Mouse (Mus musculus) layer of hippocampus, adult 9-11 months (tissue): ENCODE data around the gene Atp6v0b.
A peak's percentile ranks its signal among the peaks of the same experiment; 100 is the strongest.

Experiments
- DNase-seq: peaks from one replicate; pipeline ENCODE4 v3.0.0; 2022

The Atp6v0b gene

DNA sequence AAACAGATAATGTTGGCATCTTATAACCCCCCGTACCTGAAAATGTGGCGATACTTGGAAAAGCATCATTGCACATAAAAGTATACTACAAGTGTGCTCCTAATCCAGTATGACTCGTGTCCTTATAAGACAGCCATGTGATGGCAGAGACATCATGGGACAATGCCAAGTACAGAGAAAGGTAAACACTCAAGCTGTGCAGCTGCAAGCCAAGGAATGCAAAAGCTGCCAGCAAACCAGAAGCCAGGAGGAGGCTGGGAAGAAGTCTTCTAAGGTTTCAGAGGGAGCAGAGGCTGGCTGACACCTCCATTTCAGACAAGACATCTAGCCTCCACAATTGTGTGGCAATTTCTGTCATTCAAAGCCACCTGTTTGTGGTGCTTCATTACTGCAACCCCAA is 19.1 kb upstream of the Atp6v0b start:
- DNase-seq, result no peak

- no peak for DNase-seq
These were observed 17.6 kb upstream of the Atp6v0b start for GRCm38 (mm10) chr4:117904761-117905160.

DNA sequence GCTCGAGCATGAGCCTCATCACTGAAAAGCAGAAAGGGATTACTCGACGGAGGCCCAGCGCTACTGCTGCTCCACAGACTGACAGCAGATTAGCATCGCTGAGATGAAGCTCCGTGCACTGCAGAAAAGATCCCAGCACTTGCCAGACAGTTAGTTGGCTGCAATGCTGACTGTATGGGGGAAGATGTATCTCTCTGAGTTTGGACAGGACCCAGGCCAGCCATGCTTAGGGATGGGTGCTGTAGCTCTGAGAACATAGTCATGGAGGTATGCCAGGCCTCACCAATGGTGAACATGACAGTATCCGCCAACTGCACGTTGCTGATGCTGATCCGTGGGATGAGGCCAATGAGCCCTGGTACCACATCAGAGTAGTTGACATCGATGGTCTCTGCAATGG is 17.0 kb upstream of the Atp6v0b start:
- DNase-seq, result peak; percentile 79

DNA sequence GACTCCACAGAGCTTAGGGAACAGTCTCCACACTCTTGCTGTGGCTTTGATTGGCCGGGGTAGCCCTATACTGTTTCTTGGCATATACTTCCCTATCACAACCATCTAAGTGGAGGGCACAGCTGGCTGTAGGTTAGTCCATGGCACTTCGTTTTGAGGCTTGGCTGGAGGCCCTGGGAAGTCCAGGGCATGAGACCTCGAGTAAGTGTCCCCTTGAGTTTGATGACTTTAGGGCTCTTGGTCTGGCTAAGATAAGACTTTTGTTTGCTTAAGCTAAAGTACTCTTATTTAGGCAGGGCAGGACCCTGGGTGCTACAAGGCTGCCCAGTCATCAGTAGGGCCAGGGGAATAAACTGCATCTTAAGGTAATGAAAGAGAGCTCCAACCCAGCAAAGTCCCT is 11.0 kb upstream of the Atp6v0b start:
- no peak for DNase-seq

DNA sequence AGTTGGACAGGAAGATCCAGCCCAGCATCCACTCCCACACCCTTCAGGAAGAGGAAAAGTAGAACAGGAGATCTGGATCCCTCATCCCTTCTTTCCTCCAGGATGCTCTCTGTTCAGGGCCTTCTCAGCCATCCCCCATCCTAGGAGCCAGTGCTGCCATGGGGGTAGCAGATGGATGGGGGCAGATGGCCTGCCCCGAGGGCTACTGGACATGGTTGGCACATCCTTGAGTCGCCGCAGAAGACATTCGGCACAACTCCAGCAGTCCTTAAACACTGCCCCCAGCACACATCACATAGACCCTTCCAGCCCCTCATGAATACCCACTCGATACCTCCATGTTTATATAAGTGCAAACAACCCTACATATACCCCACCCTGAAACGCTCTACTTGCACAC is 8.9 kb upstream of the Atp6v0b start:
- DNase-seq, result no peak

- no peak for DNase-seq
These were observed 8.2 kb upstream of the Atp6v0b start for GRCm38 (mm10) chr4:117895339-117895738.

- DNase-seq, result no peak
These were observed 7.5 kb upstream of the Atp6v0b start for GRCm38 (mm10) chr4:117894601-117895000.

GRCm38 (mm10) chr4:117893376-117893775 is 6.2 kb upstream of the Atp6v0b start:
- no peak for DNase-seq

GRCm38 (mm10) chr4:117891738-117892161 is 4.6 kb upstream of the Atp6v0b start, which contains the start of gene Dph2:
TSS of gene Dph2 (minus strand) at chr4:117892032.
- peak; percentile 91 for DNase-seq

- DNase-seq, result no peak
These were observed 3.6 kb upstream of the Atp6v0b start for GRCm38 (mm10) chr4:117890750-117891149.

DNA sequence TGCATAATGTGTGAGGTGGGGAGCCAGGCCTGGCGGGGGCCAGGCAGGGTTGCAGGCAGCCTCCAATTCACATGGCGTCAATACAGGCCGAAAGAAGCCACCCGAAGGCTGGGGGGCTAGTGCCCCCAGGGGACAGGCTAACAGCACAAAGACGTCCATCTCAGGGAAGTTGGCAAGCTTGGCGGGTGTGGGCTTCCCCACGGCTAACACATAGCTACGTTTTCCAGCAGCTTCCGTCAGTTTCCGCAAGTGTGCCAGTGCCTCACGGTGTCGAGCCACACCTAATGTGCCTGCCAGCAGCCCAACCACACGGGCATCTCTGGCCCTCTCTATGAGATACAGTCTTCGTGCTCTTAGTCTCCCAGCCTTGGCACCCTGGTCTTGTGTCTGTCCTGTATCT is 2.9 kb upstream of the Atp6v0b start:
- no peak for DNase-seq

DNA sequence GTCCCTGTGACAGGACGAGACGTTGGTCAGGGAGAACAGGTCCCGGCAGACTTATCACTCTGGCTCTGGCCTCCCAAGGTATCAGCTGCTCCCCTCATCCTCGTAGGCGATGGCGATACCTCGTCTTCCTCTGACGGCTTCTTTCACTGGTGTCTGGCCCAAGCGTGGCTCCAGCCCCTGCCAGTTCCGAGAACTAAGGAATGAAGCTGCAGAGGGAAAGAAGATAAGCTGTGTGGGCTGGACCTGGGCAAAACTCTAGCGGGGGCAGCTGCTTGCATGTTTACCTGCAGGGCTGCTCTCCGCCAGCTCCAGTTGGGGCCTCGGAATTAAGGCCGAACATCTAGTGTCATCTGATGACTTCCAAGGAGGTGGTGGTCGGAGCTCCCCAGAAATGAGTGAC is 2.3 kb upstream of the Atp6v0b start:
- no peak for DNase-seq

- DNase-seq, result no peak
These were observed 787 bp upstream of the Atp6v0b start for GRCm38 (mm10) chr4:117887920-117888319.

DNA sequence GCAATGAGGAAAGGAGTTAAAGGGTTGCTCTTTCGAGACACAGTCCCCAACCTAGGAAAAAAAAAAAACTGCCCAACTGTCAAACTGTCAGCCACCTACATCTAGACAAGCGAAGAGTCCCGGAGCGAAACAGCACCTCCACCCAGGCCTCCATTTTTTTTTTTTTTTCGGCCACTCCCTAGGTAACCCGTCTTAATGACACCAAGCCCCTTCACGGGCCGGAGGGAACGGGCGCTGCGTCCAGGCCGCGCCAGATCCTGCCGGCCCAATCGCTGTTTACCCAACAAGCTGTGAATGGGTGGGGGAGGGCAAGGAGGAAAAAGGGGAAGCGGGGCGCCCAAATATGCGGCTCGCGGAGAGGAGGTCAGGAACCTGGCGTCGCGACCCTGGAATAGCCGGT is 489 bp downstream of the Atp6v0b start:
- DNase-seq, result no peak

DNA sequence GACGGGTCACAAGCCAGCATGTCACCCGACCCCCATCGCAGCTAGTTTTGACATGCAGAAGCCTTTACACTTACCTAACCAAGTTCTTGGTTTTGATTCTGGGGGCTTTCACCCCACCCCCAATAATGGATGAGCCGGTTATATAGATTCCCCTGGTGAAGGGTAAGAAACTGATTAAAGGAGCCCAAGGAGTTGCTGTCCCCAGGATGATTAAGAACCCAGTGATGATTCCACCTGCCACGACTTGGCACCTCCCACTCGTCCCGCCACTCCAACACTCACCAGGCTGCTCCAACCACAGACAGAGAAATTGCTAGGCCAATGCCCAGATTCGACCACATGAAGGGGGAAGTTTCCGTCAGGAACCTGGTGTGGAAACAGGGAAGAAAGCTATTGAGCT is 1.1 kb downstream of the Atp6v0b start:
- no peak for DNase-seq

GRCm38 (mm10) chr4:117885093-117885492 is 2.0 kb downstream of the Atp6v0b start:
- no peak for DNase-seq

DNA sequence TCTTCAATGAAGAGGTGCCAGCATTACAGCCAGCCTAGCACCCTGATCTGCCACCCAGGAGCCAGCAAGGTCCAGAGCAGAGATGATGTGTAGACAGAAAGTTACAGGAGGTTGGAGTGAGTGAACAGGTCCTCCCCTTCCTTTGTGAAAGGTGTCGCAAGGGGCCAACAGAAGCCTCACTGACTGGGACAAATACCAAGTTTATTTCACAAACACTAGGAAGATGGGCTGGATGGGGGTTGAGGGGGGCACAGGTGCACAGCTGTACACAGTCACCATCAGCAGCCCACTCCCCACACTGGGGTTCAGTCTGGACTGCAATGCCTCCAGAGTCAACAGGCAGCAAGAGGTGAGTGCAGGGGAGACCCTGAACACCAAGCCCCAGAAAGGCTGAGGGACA is 3.0 kb downstream of the Atp6v0b start:
- no peak for DNase-seq

GRCm38 (mm10) chr4:117882701-117883691 is 4.1 kb downstream of the Atp6v0b start, which contains the start of gene B4galt2:
TSS of gene B4galt2 (minus strand) at chr4:117883487.
- peak; percentile 48 for DNase-seq

GRCm38 (mm10) chr4:117878703-117879102 is 8.4 kb downstream of the Atp6v0b start:
- no peak for DNase-seq

DNA sequence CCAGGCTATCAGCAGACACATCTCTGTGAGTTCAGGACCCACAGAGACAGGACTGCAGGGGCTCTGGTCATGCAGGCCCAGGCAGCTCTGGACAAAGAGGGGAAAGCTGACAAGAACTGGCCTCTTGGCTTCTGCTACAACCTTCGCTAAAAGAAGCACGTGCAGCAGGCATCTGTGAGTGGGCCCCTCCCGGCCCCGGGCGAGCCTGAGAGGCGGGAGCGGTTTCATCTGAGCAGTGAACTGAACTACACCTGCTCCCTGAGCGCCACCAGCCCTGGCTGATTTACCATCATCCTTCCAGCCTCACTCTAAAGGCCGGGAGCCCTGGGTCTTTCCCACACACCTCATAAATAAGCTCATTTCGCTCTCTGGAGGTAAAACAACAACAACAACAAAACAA is 8.8 kb downstream of the Atp6v0b start:
- DNase-seq, result no peak

DNA sequence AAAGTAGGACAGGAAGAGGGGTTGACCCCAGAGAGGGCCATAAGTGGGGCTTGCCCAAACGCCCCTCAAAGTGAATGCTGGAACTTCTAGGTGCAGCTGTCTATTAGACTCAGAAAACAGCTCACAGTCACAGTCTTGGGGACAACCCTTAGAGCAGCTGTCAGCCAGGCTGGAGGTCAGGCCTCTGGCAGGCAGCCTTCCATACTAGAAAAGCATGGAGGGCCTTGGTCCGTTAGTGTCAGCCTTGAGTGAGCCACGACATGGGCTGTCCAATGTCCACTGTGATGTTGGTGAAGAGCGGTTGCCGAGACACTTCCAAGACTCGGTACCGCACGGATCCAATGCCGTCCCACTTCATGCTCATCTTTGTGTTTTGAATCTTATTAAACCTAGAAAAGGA is 13.5 kb downstream of the Atp6v0b start:
- no peak for DNase-seq

DNA sequence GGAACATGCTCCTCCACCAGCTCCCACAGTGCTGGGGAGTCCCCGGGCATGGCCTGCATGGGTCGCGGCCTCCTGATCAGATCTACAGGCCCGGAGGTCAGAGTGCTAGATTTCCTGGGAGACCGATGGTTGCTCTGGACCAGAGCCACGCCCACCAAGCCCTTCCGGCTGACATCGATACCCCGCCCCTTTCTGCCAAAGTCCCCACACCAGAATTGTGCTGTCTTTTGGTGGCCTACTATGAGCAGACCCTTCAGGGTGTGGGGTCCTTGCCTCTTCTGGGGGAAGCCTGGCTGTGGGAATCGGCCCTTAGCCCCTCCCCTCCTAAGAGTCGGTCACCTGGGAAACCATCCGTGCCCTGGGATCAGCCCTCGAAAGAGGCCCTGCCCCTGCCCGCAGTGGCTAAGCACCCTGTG is 14.7 kb downstream of the Atp6v0b start, which contains the start of gene Ccdc24:
Gene Ccdc24, minus strand, starts transcription at position 87 of the 416 bp plus-strand sequence.
- no peak for DNase-seq

GRCm38 (mm10) chr4:117871787-117872186 is 15.3 kb downstream of the Atp6v0b start:
- no peak for DNase-seq

- DNase-seq, result no peak
These were observed 16.7 kb downstream of the Atp6v0b start for GRCm38 (mm10) chr4:117870437-117870836.
